Mouse (Mus musculus): ENCODE data around the gene Psme3.

GRCm38 (mm10) chr11:101348774-101349173 is 32.8 kb downstream of the Psme3 start:
- no peak for TF ChIP-seq CTCF (IDR thresholded peaks at IDR 0.05; ENCODE audit: insufficient read depth, low read length)
- TF ChIP-seq POLR2A (IDR thresholded peaks at IDR 0.05; ENCODE audit: borderline replicate concordance, extremely low read depth, low read depth, low read length): no peak

All from lung, adult 2 months (tissue).